Mouse (Mus musculus): ENCODE results near the gene Ctdspl. TPM values are rescaled to one million over a fixed set of nuclear protein-coding genes. Genes with fewer than 3 reads are reported as not detected.

Ctdspl gene
- polyA plus RNA-seq, 1 experiment from 2014 or later = 7.3 TPM

DNA sequence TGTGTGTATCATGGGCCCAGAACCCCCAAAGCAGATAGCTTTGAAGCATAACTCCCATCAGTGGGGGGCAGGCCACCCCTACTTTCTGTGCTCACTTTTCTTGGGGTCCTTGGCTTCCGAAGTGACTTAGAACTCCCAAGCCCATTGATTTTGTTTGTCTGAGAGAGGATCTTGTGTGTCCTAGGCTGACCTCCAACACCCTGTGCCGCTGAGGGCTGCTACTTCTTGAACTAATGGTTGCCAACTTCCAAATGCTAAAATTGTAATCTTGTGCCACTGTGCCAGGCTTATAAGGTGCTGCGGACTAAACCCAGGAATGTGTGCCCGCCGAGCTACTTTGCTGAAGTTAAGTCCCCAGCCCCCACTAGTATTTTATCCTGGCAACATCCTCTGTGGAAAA lies 164.2 kb downstream of the Ctdspl start:
- Histone ChIP-seq H3K27ac (no peak overlapping the region), H3K9me3 (no peaks in the 10 kb centered on the region), H3K36me3 (replicated peaks) (no peaks in the 10 kb centered on the region), H3K4me3 (no peak overlapping the region), H3K4me1 (peaks cover 74% of the 10 kb centered on the region), H3K27me3 (ENCODE audit: poor library complexity, severe bottlenecking) (peaks cover 81% of the 10 kb centered on the region)
- DNase-seq (ENCODE audit: extremely low spot score, low spot score) = no peak
- 94% methylated on average over 5 of the region's 5 CpGs for WGBS

DNA sequence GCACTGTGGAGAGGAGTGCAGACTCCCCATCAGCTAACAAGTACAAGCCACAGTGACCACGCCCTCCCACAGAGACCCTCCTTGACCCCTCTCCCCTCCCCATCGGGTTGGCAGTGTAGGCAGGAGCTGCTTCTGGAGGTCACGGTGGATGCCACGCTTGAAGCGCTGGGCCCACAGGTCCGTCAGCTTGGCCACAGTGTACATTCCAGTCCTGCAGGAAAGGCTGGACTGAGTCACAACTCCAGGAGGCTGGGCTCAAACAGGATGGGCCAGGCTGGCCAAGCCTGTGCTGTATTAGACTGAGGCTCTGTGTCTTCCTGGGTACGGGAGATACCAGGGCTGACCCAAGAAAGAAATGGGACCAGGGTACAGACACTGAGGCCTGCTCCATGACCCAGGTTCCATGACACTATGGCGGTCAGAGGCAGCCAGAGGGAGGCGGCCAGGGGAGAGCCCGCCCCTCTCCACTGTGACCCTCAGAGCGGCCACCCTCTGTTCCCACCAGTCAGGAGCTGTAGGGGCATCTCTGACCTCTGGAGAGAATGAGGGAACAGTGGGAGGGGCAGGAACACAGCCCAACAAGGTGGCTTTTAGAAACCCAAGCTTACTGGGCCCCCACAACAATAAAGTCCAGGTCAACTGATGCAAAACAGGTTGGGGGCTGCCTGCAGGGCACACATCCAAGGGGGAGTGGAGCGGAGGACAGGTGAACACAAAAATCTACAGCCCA lies 165.5 kb downstream of the Ctdspl start:
- Histone ChIP-seq H3K27ac (no peak overlapping the region), H3K36me3 (replicated peaks) (no peaks in the 10 kb centered on the region), H3K4me1 (peaks cover 79% of the 10 kb centered on the region), H3K27me3 (ENCODE audit: poor library complexity, severe bottlenecking) (peaks cover 86% of the 10 kb centered on the region), H3K9me3 (no peaks in the 10 kb centered on the region), H3K4me3 (peak overlapping the region; percentile 64)
- DNase-seq (ENCODE audit: extremely low spot score, low spot score) = no peak
- WGBS = 64% methylated on average over 12 of the region's 12 CpGs

DNA sequence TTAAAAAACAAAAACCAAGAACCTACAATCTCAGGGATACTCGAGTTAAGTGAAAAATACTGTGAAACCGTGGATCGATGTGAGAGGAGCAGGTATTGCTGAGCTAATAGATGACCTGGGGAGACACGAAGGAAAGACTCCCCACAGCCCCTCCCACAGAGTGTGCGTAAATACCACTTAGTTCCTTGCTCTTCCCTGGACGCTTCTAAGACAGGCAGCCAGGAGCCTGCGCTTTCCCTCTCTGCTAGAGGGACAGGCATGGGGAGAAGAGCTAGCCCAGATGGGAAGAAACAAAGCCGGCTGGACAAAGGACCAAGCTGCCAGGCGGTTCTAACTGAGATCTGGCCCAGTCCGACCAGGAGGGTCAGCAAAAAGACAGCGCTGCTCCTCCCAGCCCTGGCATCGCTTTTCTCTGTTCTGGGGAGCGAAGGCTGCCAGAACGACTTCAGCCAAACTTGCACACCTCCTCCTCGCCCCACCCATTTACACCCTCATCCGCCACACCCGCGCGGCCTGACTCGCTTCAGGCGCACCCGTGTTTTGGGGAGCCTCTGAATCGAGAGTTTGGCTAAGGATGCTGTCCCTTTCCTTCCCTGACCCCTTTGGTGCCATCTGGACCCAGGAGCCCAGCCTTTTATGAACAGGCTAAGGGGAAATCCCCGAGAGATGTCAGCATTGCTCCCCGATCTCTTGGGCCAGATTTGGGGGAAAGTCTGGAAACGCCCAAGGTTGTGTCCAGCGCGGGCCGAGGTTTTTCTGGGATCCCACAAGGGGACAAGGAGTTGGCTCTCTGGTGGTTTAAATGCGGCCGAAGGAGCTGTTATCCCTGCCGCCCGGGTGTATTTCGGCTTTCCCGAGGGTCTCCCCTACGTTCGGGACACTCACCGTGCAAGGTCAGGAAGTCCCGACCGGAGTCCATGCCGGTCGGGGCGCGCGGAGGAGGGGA lies 166.5 kb downstream of the Ctdspl start:
- H3K36me3 ChIP-seq (replicated peaks) = no peaks in the 10 kb centered on the region
- WGBS = 3% methylated on average over 45 of the region's 45 CpGs
- H3K27me3 ChIP-seq (ENCODE audit: poor library complexity, severe bottlenecking) = peaks cover 78% of the 10 kb centered on the region
- peak overlapping the region; percentile 65 for H3K27ac ChIP-seq
- H3K9me3 ChIP-seq = no peaks in the 10 kb centered on the region
- H3K4me3 ChIP-seq = peak overlapping the region; percentile 64
- peak; percentile 50 for DNase-seq (ENCODE audit: extremely low spot score, low spot score)
- H3K4me1 ChIP-seq = peaks cover 78% of the 10 kb centered on the region

Small RNA genes lying within 50 kb of the gene (microRNA-seq; reads per million reads assigned to microRNA genes)
- 9.3 reads per million, percentile 20 among the genes with 10 or more reads in this experiment for gene Mir26a-1

Other genes starting within 250 kb of the Ctdspl start
- gene Vill, start 126.3 kb downstream of the Ctdspl start, polyA plus RNA-seq (2016; fragmentation: Nextera tagmentation; extraction: Ambion mirVana) = 13.6 and 15.2 TPM in 2 replicates
- gene Plcd1, start 167.0 kb downstream of the Ctdspl start, polyA plus RNA-seq (2016; fragmentation: Nextera tagmentation; extraction: Ambion mirVana) = 13.0 and 13.7 TPM in 2 replicates
- 1.1 and 2.1 TPM in 2 replicates for gene Dlec1, start 176.0 kb downstream of the Ctdspl start, polyA plus RNA-seq (2016; fragmentation: Nextera tagmentation; extraction: Ambion mirVana)
- gene Acaa1b, start 230.6 kb downstream of the Ctdspl start, polyA plus RNA-seq (2016; fragmentation: Nextera tagmentation; extraction: Ambion mirVana) = 1.6 and 1.8 TPM in 2 replicates
- not detected in 2 replicates for gene Gm47289, start 232.7 kb downstream of the Ctdspl start, polyA plus RNA-seq (2016; fragmentation: Nextera tagmentation; extraction: Ambion mirVana)